Comparison of ENCODE assay signal across 8 mouse cellular contexts in the genomic region with DNA sequence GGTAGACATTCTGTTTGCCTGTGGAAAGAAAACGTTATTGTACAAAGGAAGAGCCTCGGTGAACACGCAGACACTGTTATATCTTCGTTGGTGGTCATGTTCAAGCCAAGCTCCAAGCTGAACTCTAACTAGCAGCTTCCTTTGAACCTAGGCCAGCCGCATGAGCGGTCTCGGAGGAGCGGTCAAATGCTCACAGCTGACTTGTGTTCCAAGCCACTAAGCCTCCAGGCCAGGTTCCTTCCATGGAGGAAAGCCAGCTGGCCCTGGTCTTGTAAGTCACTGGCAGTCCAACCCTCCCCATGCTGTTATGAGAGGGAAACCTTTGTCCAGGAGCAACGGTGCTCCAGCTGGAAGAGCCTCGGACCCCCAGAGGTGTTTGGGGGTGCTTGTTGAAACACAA.
DNase-seq lines count a peak whose midpoint lies in the region; ATAC-seq and TF ChIP-seq lines count a peak whose summit lies in the region.

No protein-coding gene starts in this region.

- H3K4me2 ChIP-seq in intestine, embryonic 15.5 days (replicated peaks) = no peak overlapping the region
- H3K4me2 ChIP-seq in intestine, embryonic 16.5 days (ENCODE audit: low read depth, low read length) = no peak overlapping the region
- H3K4me2 ChIP-seq in lung, embryonic 14.5 days = no peak overlapping the region

- no peak for TF ChIP-seq CTCF in lung, embryonic 14.5 days (IDR thresholded peaks at IDR 0.05; ENCODE audit: low read depth)

- no peaks in the 10 kb centered on the region for H3K9me3 ChIP-seq in intestine, embryonic 15.5 days
- no peaks in the 10 kb centered on the region for H3K9me3 ChIP-seq in intestine, embryonic 16.5 days (ENCODE audit: control insufficient read depth, low read length)
- H3K9me3 ChIP-seq in lung, embryonic 14.5 days (ENCODE audit: low read depth, low read length) = no peaks in the 10 kb centered on the region

- peak; percentile 60 to 83 for DNase-seq in gastrocnemius, postnatal 4 days (ENCODE audit: low spot score in 2 of 2)
- DNase-seq in lung, embryonic 14.5 days = peak; percentile 97
- DNase-seq in thymus, adult 18-20 months = no peak
- DNase-seq in natural killer cell, adult 2 months (ENCODE audit: low spot score in 2 of 2) = no peak

- WGBS in intestine, embryonic 15.5 days = 46% methylated on average over 10 of the region's 10 CpGs
- WGBS in intestine, embryonic 16.5 days = 47% methylated on average over 10 of the region's 10 CpGs
- 38% methylated on average over 10 of the region's 10 CpGs for WGBS in lung, embryonic 14.5 days

- no peaks in the 10 kb centered on the region for H3K36me3 ChIP-seq in intestine, embryonic 15.5 days
- H3K36me3 ChIP-seq in intestine, embryonic 16.5 days (ENCODE audit: control insufficient read depth, insufficient read depth, low read length) = no peaks in the 10 kb centered on the region
- H3K36me3 ChIP-seq in lung, embryonic 14.5 days (ENCODE audit: insufficient read depth) = no peaks in the 10 kb centered on the region

- peaks cover 13% of the 10 kb centered on the region for H3K4me1 ChIP-seq in intestine, embryonic 15.5 days (replicated peaks)
- peaks cover 21% of the 10 kb centered on the region for H3K4me1 ChIP-seq in intestine, embryonic 16.5 days (ENCODE audit: control insufficient read depth, insufficient read depth, low read length)
- peaks cover 17% of the 10 kb centered on the region; the same call in 1 of the 2 replicates for H3K4me1 ChIP-seq in lung, embryonic 14.5 days (ENCODE audit: insufficient read depth)

- ATAC-seq in intestine, embryonic 15.5 days = peak; percentile 35
- no peak for ATAC-seq in intestine, embryonic 16.5 days
- ATAC-seq in cerebellum, adult (ENCODE audit: insufficient number of reproducible peaks, low FRiP score, low TSS enrichment) = peak; percentile 54; the same call in 1 of the 2 replicates
- peak; percentile 87 for ATAC-seq in lung, embryonic 14.5 days (ENCODE audit: insufficient read depth)
- no peak for ATAC-seq in monocyte, adult 5-6 weeks (replicated peaks; ENCODE audit: insufficient number of reproducible peaks, low FRiP score, low TSS enrichment, poor library complexity, severe bottlenecking)

- H3K4me3 ChIP-seq in intestine, embryonic 15.5 days (replicated peaks) = no peak overlapping the region
- H3K4me3 ChIP-seq in intestine, embryonic 16.5 days (ENCODE audit: low read length) = no peak overlapping the region
- H3K4me3 ChIP-seq in lung, embryonic 14.5 days (ENCODE audit: low read depth, low read length) = no peak overlapping the region

- no peaks in the 10 kb centered on the region for H3K27me3 ChIP-seq in intestine, embryonic 15.5 days (replicated peaks)
- H3K27me3 ChIP-seq in intestine, embryonic 16.5 days (replicated peaks; ENCODE audit: control insufficient read depth, insufficient read depth, low read length) = no peaks in the 10 kb centered on the region
- no peaks in the 10 kb centered on the region for H3K27me3 ChIP-seq in lung, embryonic 14.5 days (ENCODE audit: insufficient read depth, low read length)

- peak overlapping the region; percentile 60; the same call in 1 of the 2 replicates for H3K27ac ChIP-seq in intestine, embryonic 15.5 days
- no peak overlapping the region for H3K27ac ChIP-seq in intestine, embryonic 16.5 days (ENCODE audit: low read length)
- H3K27ac ChIP-seq in lung, embryonic 14.5 days (ENCODE audit: low read depth) = peak overlapping the region; percentile 87

- H3K9ac ChIP-seq in intestine, embryonic 15.5 days = no peak overlapping the region
- H3K9ac ChIP-seq in intestine, embryonic 16.5 days (ENCODE audit: low read depth, low read length) = no peak overlapping the region
- H3K9ac ChIP-seq in lung, embryonic 14.5 days = no peak overlapping the region

Comparison
In these comparisons a context has a peak if more than half of its experiments do, and no peak if none do; other contexts are left out.
1. ATAC-seq: peak in intestine, embryonic 15.5 days (single experiment), cerebellum, adult (single experiment) and lung, embryonic 14.5 days (single experiment); none in intestine, embryonic 16.5 days (single experiment) and monocyte, adult 5-6 weeks (single experiment).
2. DNase-seq: peak in gastrocnemius, postnatal 4 days (2 of 2) and lung, embryonic 14.5 days (single experiment); none in thymus, adult 18-20 months (0 of 2) and natural killer cell, adult 2 months (0 of 2).